In genomic region chr3:88153290-88154011, GRCm38 (mm10) we compare ENCODE assay signal across 14 mouse cellular contexts. TPM values are rescaled to one million over a fixed set of nuclear protein-coding genes. Genes with fewer than 3 reads are reported as not detected.
DNase-seq lines count a peak whose midpoint lies in the region; ATAC-seq and TF ChIP-seq lines count a peak whose summit lies in the region.
"Had no signal": no experiment of that assay in that cellular context is flagged by ENCODE, and none has a peak within 500 bp of the region (broad histone marks: within the 10 kb centered on the region; RNA-seq: fewer than 3 reads in every experiment).

No protein-coding gene starts in this region.

- ATAC-seq in hindbrain, embryonic 16.5 days = no peak
- 0 out of 2 replicates have a peak, but pooled peaks have one; percentile 15 for ATAC-seq in monocyte, adult 5-6 weeks (replicated peaks; ENCODE audit: insufficient number of reproducible peaks, low FRiP score, low TSS enrichment, poor library complexity, severe bottlenecking)

- no peak overlapping the region for H3K9ac ChIP-seq in hindbrain, embryonic 16.5 days (ENCODE audit: low read depth, low read length)
- H3K9ac ChIP-seq: stomach, embryonic 15.5 days had no signal

- peak overlapping the region; percentile 93 for H3K27ac ChIP-seq in left cerebral cortex, adult 2 months
- peak overlapping the region; percentile 81 for H3K27ac ChIP-seq in hindbrain, embryonic 16.5 days (ENCODE audit: low read depth, low read length)
- H3K27ac ChIP-seq: stomach, embryonic 15.5 days had no signal

- TF ChIP-seq CTCF in left cerebral cortex, adult 2 months (IDR thresholded peaks at IDR 0.05) = no peak

- 84% methylated on average over 3 of the region's 3 CpGs for WGBS in hindbrain, embryonic 16.5 days

- H3K4me3 ChIP-seq in left cerebral cortex, adult 2 months = no peak overlapping the region
- no peak overlapping the region for H3K4me3 ChIP-seq in hindbrain, embryonic 16.5 days (ENCODE audit: low read length)
- H3K4me3 ChIP-seq: stomach, embryonic 15.5 days had no signal

- H3K4me1 ChIP-seq in hindbrain, embryonic 16.5 days (ENCODE audit: control insufficient read depth, insufficient read depth, low read depth, low read length) = peaks cover 53% of the 10 kb centered on the region

- no peaks in the 10 kb centered on the region for H3K27me3 ChIP-seq in hindbrain, embryonic 16.5 days (replicated peaks; ENCODE audit: control insufficient read depth, insufficient read depth, low read length)
- H3K27me3 ChIP-seq: stomach, embryonic 15.5 days had no signal

- H3K4me2 ChIP-seq in hindbrain, embryonic 16.5 days (ENCODE audit: low read length) = no peak overlapping the region
- H3K4me2 ChIP-seq: stomach, embryonic 15.5 days had no signal

- intact Hi-C loops in left cerebral cortex, adult 2 months (cut with DNase I) = no loop called here
- intact Hi-C loops in left cerebral cortex, postnatal 10 days (cut with DNase I) = no loop called here

- no peaks in the 10 kb centered on the region for H3K9me3 ChIP-seq in hindbrain, embryonic 16.5 days (ENCODE audit: control insufficient read depth, low read length)
- H3K9me3 ChIP-seq: stomach, embryonic 15.5 days had no signal

- H3K36me3 ChIP-seq in hindbrain, embryonic 16.5 days (ENCODE audit: control insufficient read depth, insufficient read depth, low read length) = peaks cover 9% of the 10 kb centered on the region

- DNase-seq in heart, adult 11 months = peak; percentile 91
- no peak for DNase-seq in heart, postnatal 4 days
- no peak for DNase-seq in left cerebral cortex, adult 2 months (ENCODE audit: extremely low spot score in 1 of 2, low spot score in 2 of 2)
- no peak for DNase-seq in left cerebral cortex, postnatal 10 days (ENCODE audit: extremely low spot score in 1 of 2, low spot score in 2 of 2)
- no peak for DNase-seq in cerebellum, adult 9-10 months
- no peak for DNase-seq in natural killer cell, adult 2 months (ENCODE audit: low spot score in 2 of 2)
- DNase-seq: cerebellum, adult 9-11 months; gastrocnemius, postnatal 14 days; kidney, postnatal 25 days; lung, postnatal 14 days; thymus, postnatal 4 days had no signal

RNA-seq across cellular contexts. Expression of gene Mef2d, which starts 11.3 kb away (rescaled TPM):
- 100 to 1,000 TPM; 115 to 120 TPM for total RNA-seq in heart, postnatal 4 days (2021)
- 100 to 1,000 TPM; 223 to 225 TPM for total RNA-seq in left cerebral cortex, adult 2 months (2021)
- total RNA-seq in left cerebral cortex, postnatal 10 days (2021) = 100 to 1,000 TPM; 149 to 160 TPM
- polyA plus RNA-seq in hindbrain, embryonic 16.5 days (2015; fragmentation: Nextera tagmentation; extraction: Ambion mirVana) = 16.4 and 24.1 TPM in 2 replicates
- total RNA-seq in monocyte, adult 5-6 weeks (2017) = 94.8 to 111 TPM (median 99.0 TPM) in 3 replicates
